Mouse (Mus musculus) right cerebral cortex, postnatal 36 days (tissue): ENCODE results near the gene Acap1.
"Not testable (repeated sequence)": the region's sequence is repeated elsewhere in the genome, so short reads cannot be mapped to it uniquely, and the experiment has no call there.

Experiments used
- DNase-seq, 2 experiments: peaks; one replicate each; pipeline ENCODE4 v3.0.0; 2022; ENCODE audit warnings: low spot score in 2 of 2, mixed read lengths in 1 of 2

Gene Acap1

DNA sequence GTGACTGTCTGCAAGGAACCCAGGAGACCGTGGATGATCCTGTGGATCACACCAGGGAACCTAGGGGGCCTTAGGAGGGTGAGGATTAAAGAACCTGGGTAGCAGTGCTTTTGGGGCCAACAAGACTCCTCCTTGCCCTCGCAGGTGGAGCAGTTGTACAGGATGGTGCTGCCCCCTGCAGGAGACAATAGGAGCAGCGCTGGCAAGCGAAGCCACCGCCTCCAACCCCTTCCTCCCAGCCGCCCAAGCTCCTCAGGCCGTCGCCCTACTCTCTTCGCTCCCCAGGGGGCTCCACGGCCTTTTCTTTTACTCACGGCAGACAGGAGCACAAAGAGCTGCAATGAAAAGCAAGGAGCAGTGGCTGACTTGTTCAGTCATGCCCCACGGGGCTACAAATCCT, 18.5 kb downstream of the Acap1 start:
- peak; percentile 36 to 42 for DNase-seq

DNA sequence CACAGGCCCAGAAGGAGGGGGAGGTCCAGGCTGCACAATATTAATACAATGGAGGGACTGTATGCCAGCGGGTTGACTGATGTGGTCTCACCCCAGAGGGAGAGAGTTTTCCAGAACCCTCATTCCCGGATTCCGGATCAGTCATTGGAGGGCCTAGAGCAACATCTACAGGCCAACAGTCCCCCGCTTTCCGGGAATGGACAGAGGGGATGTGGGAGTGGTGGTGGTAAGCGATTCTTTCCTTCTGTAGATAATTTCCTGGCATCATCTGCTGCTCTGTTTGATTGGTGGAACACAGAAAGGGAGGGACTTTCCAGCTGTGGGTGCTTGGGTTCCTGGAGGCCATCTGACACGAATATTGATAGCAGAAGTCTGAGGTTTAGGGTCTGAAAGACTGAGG, 19.2 kb downstream of the Acap1 start:
- no peak for DNase-seq

- no peak for DNase-seq
These were observed 22.9 kb downstream of the Acap1 start for GRCm38 (mm10) chr11:69872451-69872850.

GRCm38 (mm10) chr11:69871822-69872221, 23.5 kb downstream of the Acap1 start:
- DNase-seq = no peak

GRCm38 (mm10) chr11:69870289-69871069, 24.9 kb downstream of the Acap1 start:
- DNase-seq = no peak

- DNase-seq = no peak
These were observed 28.0 kb downstream of the Acap1 start for GRCm38 (mm10) chr11:69867335-69867734.

DNA sequence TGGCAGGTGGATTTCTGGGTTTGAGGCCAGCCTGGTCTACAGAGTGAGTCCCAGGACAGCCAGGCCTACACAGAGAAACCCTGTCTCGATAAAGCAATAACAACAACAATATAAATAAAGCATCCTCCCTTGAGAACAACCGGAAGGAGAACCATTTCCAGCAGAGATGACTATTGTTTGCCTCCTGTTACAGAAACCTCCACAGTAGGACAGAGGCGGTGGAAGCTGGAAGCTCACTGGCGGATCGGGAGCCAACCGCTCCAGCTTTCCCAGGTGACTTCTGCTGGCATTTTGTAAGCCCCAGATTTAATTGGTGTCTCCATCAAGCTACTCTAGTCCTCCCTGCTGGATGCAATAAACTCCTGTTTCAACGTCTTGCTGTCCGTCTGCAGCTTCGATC, 29.8 kb downstream of the Acap1 start:
- DNase-seq = no peak

DNA sequence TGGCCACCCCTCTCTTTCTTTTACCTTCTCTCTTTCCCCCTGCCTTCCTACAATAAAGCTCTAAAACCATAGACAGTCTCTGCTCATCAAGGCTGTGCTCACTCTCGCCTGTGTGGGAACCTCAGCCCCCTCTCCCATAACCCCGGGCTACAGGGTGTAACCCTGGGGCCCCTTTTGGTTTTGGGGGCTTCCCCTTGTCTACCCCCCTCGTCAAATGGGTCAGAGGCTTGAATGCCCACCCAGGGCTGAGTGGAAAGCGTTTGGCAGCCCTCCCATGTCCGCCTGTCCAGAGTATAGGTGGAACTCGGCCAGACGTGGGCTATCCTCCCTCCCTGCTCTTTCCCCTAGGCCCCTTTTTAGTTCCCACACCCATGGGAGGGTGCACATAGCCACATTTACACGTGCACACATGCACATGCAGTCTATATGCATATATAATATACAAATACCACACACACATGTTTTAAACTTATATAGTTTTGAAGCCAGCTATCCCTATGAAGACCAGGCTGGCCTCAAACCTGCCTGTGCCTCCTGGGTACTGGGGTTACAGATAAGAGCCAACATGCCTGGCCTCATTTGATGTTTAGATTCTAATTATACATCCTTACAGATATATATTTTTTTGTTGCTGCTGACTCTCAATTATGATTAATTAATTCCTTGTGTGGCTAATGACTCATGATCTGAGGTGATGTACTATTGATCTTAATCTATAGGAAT, 31.0 kb downstream of the Acap1 start:
- no peak for DNase-seq

DNA sequence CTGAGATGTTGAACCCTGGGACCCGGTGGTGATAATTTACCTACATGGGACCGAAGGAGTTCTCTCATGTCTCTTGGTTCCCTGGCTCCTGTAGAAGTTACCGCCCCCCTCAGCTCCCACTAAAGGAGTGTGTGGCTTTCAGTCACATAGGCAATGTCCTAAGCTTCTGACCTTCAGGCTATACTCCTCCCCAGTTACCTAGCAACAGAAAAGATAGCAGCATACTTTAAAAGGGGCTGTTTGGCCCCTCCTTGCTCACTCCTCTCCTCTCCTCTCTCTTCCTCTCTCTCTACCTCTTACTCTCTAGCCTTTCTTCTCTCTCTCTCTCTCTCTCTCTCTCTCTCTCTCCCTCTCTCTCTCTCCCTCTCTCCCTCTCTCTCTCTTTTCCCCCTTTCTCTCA, 31.6 kb downstream of the Acap1 start:
- not testable (repeated sequence) for DNase-seq

DNA sequence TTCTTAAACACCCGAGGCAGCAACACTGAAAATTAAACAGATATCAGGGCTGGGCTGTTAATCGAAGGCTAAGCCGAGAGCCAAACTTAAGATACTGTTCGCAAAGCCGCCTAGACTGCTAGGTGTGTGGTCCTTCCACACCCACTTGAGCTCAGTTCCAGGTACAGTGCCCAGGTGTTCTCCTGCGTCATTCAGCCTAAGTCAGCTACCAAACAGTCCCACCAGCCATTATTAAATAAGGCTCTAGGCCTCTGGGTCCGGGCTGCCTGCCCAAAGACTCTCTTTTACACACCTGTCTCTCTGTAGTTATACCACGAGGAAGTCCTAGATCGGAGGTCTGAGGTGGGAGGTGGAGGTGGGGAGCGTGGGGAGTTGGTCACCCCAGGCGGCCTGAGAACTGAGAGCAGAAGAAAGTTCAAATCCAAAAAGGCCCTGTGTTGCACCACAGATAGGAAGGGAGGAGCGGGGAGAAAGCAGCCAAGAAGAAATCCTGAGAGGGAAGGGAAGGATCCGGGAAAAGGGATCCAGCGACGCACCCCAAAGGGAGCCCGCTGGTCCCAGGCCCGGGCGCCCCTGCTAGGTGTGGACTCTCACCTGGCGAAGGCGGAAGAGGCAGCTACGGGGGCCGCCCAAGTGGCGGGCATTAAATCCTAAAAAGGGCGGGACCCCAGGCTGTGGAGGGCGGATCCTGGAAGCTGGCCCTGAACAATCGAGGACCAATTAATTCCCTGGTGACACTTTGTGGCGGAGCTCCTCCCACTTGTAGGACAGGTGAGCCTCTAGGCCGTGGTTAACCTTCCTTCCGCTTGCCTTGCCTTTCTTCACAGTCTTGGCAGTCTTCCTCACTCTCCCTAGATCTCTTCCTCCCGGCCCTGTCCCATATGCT, 37.0 kb downstream of the Acap1 start, which contains the start of gene Tnk1:
Tnk1 (minus strand) TSS at position 618 of the 886 bp plus-strand sequence.
- DNase-seq = no peak

GRCm38 (mm10) chr11:69855347-69855746, 40.0 kb downstream of the Acap1 start:
- no peak for DNase-seq

DNA sequence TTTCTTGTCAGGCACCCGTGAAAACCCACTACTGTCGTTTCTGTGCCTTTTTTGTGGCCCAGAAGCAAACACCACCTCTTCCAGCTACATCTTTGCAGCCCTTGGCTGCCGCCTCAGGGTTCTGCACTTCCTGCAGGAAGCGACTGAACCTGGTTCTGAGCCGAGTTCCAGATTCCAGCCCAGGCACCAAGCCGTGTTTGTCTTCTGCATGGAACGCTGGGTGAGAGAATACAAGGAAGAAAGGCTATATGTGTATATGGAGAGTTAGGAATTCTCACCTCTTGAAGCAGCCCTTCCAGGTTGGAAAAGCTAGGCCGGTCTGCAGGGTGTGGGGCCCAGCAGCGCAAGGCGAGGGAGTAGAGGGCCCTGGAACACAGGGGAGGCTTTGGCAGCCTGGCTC, 40.7 kb downstream of the Acap1 start:
- DNase-seq = no peak

DNA sequence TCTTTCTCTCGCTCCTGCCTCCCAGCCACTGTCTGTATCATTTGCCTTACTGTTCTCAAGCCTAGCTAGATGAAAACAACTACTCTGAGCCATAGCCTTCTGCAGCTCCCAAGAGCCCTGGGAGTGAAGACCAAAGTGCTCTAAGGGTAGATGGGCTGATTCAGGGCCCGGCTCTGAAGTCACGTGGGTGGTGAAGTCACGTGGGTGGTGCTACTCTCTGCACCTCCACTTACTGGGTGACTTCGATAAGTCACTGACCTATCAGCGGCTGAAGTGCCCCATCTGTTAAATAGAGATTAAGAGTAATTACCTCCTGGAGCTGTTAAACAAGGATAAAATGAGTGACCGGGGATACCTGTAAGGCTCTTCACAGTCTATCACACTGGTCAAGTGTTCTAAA, 41.3 kb downstream of the Acap1 start:
- no peak for DNase-seq

DNA sequence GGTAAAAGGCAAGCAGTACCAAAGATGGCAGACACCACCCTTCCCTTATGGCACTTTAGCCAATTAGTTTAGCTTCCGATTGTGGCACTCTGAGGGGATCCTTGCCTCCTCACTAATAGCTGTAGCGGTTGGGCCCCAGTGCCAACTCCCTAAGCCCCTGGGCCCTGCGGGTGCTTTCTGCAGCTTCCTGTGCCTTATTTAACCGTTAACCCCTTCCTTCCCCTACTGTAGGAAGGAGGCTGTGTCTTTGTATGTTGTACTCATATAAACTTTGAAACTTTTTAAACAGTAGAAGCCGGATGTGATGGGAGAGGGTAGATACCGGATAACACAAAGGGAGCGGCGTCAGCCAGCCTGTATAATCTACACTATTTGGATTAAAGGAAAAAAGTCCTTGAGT, 44.6 kb downstream of the Acap1 start:
- DNase-seq = no peak

- DNase-seq = no peak
These were observed 45.5 kb downstream of the Acap1 start for GRCm38 (mm10) chr11:69849884-69850283.

GRCm38 (mm10) chr11:69849128-69849527, 46.2 kb downstream of the Acap1 start:
- no peak for DNase-seq

- no peak for DNase-seq
These were observed 47.3 kb downstream of the Acap1 start for GRCm38 (mm10) chr11:69848021-69848420.

DNA sequence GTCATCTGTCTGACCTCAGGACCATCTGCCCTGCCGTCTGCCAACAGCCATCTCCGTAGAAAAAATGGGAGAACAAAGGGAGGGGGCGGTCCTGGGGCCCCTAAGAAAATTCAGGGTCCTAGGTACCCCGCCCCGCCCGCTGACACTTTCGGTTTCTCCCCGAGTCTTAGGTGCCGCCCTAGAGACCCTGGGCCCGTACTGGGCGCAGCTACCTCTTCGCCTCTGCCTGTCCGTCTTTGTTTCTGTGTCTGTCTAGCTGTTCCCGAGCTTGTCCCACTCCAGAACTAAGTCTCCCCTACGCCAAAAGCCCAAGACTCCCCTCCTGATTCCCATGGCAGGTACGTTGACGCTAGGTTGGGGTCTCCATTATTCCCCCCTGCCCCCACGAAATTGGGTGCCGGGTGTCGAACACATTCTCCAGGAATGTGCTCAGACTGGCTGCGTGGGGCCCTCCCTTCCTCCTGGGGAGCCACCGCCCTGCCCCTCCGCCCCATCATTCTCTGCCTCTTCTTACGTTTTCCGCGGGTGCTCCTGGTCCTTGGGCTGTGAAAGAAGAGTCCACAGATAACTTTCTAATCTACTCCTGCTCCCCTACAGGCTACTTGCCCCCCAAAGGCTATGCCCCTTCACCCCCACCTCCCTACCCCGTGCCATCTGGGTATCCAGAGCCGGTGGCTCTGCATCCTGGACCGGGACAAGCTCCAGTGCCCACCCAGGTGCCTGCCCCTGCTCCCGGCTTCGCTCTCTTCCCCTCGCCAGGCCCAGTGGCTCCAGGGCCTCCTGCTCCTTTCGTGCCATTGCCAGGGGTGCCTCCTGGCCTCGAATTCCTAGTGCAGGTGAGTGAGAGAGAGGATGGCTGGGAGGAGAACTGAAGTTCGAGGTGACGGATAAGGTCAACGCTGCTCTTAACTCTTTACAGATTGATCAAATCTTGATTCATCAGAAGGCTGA, 48.3 kb downstream of the Acap1 start:
- DNase-seq = no peak

DNA sequence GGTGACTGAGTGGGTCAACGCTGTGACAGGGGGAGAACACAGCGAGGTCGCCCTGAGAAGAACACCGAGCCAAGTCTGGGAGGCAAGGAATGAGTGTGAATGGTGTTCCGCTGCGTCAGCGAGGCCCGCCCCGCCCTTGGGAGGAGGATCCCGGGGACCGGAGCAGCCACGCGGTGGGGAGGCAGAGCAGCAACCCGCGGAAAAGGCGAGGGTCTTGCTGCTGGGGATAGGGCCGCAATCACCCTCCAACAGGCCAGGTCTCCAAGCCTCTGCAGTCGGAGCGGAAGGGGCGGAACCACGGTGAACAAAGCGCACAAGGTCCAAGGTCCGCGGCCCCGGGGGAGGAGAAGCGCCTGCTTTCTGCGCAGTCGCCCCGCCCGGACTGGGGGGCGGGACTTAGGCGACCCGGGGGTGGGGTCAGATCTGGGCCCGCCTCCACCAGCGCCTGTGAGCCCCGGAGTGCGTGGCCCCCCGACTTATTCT, 49.1 kb downstream of the Acap1 start, which contains the start of gene Plscr3:
Plscr3 (plus strand) TSS at position 179 of the 483 bp plus-strand sequence.
- DNase-seq = peak; percentile 78 to 80

GRCm38 (mm10) chr11:69838714-69839104, 56.6 kb downstream of the Acap1 start:
- DNase-seq = no peak
